Mouse (Mus musculus) liver, embryonic 11.5 days (tissue): ENCODE results near the gene Cdh23. TPM values are rescaled to one million over a fixed set of nuclear protein-coding genes. Genes with fewer than 3 reads are reported as not detected.
"Not testable (repeated sequence)": the region's sequence is repeated elsewhere in the genome, so short reads cannot be mapped to it uniquely, and the experiment has no call there.

Experiments used
- ATAC-seq: fragments of 200-750 bp; cut with Nextera tagmentation; replicated peaks from 2 replicates; pipeline ENCODE4 v1.8.0; 2017; ENCODE audit warnings: moderate number of reproducible peaks, mild to moderate bottlenecking, moderate TSS enrichment, moderate library complexity; ENCODE audit not compliant: low FRiP score
- DNase-seq: peaks from one replicate; pipeline ENCODE4 v3.0.0-alpha.2; 2017; ENCODE audit warnings: low spot score
- H3K27ac ChIP-seq: fragments of 300-500 bp; sonication (generic); 2 replicates; pipeline ENCODE4 v1.5.1; 2014; ENCODE audit warnings: mild to moderate bottlenecking, low read depth, low read length, control low read depth
- H3K27me3 ChIP-seq: fragments of 300-500 bp; sonication (generic); replicated peaks from 2 replicates; pipeline ENCODE4 v1.6.1; 2014; ENCODE audit warnings: low read length, mixed read lengths; ENCODE audit not compliant: control insufficient read depth, insufficient read depth
- H3K36me3 ChIP-seq: fragments of 300-500 bp; sonication (generic); 2 replicates; pipeline ENCODE4 v1.6.1; 2014; ENCODE audit warnings: mild to moderate bottlenecking, low read length, moderate library complexity, mixed read lengths; ENCODE audit not compliant: control insufficient read depth, insufficient read depth
- H3K4me1 ChIP-seq: fragments of 300-500 bp; sonication (generic); replicated peaks from 2 replicates; pipeline ENCODE4 v1.6.1; 2014; ENCODE audit warnings: low read length, mixed read lengths; ENCODE audit not compliant: control insufficient read depth, insufficient read depth
- H3K4me2 ChIP-seq: fragments of 300-500 bp; sonication (generic); 2 replicates; pipeline ENCODE4 v1.6.1; 2014; ENCODE audit warnings: mild to moderate bottlenecking, control low read depth, moderate library complexity
- H3K4me3 ChIP-seq: fragments of 300-500 bp; sonication (generic); 2 replicates; pipeline ENCODE4 v1.5.1; 2014; ENCODE audit warnings: low read depth, low read length, control low read depth
- H3K9ac ChIP-seq: fragments of 300-500 bp; sonication (generic); 2 replicates; pipeline ENCODE4 v1.6.1; 2014; ENCODE audit warnings: low read depth, low read length, control low read depth
- H3K9me3 ChIP-seq: fragments of 300-500 bp; sonication (generic); 2 replicates; pipeline ENCODE4 v1.6.1; 2016; ENCODE audit warnings: low read length, inconsistent platforms, mixed read lengths; ENCODE audit not compliant: control insufficient read depth
- WGBS: fragments of 180-500 bp; shearing (Covaris S2); extraction: QIAGEN DNeasy Blood & Tissue Kit; methylation state at CpG from one replicate; pipeline ENCODE4 v1.1.7; 2014; 5-methylcytosine and 5-hydroxymethylcytosine counted together
- polyA plus RNA-seq: library from polyadenylated mRNA; unstranded; fragments of >200 nt; fragmentation: Nextera tagmentation; extraction: Ambion mirVana; gene quantifications from 2 replicates; pipeline ENCODE4 v1.2.1, GENCODE M21; 2014

Cdh23 gene
- 0.42 and 0.80 TPM in 2 replicates for polyA plus RNA-seq

DNA sequence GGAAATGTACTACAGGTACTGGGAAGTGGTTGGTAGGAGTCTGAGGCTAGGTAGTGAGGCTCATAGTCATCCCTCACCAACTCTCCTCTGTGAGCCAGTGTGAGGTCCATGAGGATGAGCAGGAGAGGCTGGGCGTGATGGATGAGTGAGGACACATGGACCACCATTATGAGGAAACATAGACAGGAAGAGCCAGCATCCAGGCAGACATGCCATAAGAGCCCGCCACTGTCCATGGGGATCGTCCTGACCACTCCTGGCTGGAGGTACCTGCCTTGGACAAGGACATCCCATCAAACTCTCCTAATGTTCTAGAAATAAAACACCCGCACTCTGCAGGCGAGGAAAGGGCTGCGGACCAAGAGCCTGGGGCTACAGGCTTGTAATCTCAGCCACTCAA lies at the start of gene Cdh23:
Cdh23 (minus strand) TSS at position 101 of the 400 bp plus-strand sequence.
- Histone ChIP-seq H3K36me3 (no peaks in the 10 kb centered on the region), H3K27me3 (peaks cover 2% of the 10 kb centered on the region; the same call in 1 of the 2 replicates), H3K4me2 (no peak within 1 kb of the TSS), H3K9ac (no peak within 1 kb of the TSS), H3K4me3 (no peak within 1 kb of the TSS), H3K4me1 (no peaks in the 10 kb centered on the region), H3K27ac (no peak within 1 kb of the TSS), H3K9me3 (no peaks in the 10 kb centered on the region)
- 78% methylated on average over 6 of the region's 6 CpGs for WGBS
- DNase-seq (no peak), ATAC-seq (no peak)

GRCm38 (mm10) chr10:60744543-60745290 lies 48.4 kb upstream of the Cdh23 start:
- 86% methylated on average over 14 of the region's 14 CpGs for WGBS
- H3K9ac ChIP-seq = no peak overlapping the region
- no peak for ATAC-seq
- H3K4me3 ChIP-seq = no peak overlapping the region
- no peaks in the 10 kb centered on the region; the same call in 1 of the 2 replicates for H3K36me3 ChIP-seq
- H3K4me1 ChIP-seq = no peaks in the 10 kb centered on the region
- no peak for DNase-seq
- H3K4me2 ChIP-seq = no peak overlapping the region
- H3K9me3 ChIP-seq = no peaks in the 10 kb centered on the region
- no peaks in the 10 kb centered on the region for H3K27me3 ChIP-seq
- no peak overlapping the region for H3K27ac ChIP-seq

DNA sequence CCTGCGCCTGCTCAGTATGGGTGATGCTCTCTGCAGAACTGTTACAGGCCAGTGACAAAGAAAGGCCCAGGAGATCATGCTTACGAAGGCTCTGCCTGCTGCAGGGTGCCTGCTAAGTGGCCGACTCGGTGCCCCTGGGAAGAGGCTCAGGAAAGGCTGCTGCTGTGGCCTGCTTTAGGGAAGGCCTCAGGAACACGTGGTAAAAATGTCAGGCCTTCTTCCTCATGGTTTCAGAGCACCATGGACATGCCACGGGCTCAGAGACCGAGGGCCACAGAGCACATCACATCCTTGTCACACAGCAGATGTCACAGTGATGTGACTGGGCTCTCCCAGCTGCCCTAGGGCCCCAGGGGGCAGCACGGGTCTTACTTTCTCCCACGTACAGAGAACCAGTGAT lies 47.4 kb upstream of the Cdh23 start:
- no peak for DNase-seq
- Histone ChIP-seq H3K27me3 (no peaks in the 10 kb centered on the region), H3K4me2 (no peak overlapping the region), H3K4me1 (no peaks in the 10 kb centered on the region), H3K9me3 (no peaks in the 10 kb centered on the region), H3K4me3 (no peak overlapping the region), H3K27ac (no peak overlapping the region), H3K36me3 (no peaks in the 10 kb centered on the region; the same call in 1 of the 2 replicates), H3K9ac (no peak overlapping the region)
- WGBS = 71% methylated on average over 9 of the region's 9 CpGs
- ATAC-seq = no peak

- WGBS = 84% methylated on average over 6 of the region's 6 CpGs
- Histone ChIP-seq H3K4me2 (no peak overlapping the region), H3K4me1 (no peaks in the 10 kb centered on the region)
These were observed 46.7 kb upstream of the Cdh23 start for GRCm38 (mm10) chr10:60742942-60743341.

GRCm38 (mm10) chr10:60742296-60742695 lies 46.0 kb upstream of the Cdh23 start:
- DNase-seq, H3K9ac ChIP-seq, H3K36me3 ChIP-seq, H3K9me3 ChIP-seq, H3K4me2 ChIP-seq, H3K4me3 ChIP-seq, H3K27ac ChIP-seq, H3K4me1 ChIP-seq, ATAC-seq, H3K27me3 ChIP-seq: not testable (repeated sequence)
- WGBS = 95% methylated on average over 1 of the region's 1 CpGs

More at GRCm38 (mm10) chr10:60742942-60743341, 46.7 kb upstream of the Cdh23 start:
- no peaks in the 10 kb centered on the region for H3K9me3 ChIP-seq
- no peak for DNase-seq
- H3K36me3 ChIP-seq = no peaks in the 10 kb centered on the region; the same call in 1 of the 2 replicates
- no peak overlapping the region for H3K4me3 ChIP-seq
- H3K27me3 ChIP-seq = no peaks in the 10 kb centered on the region
- ATAC-seq = no peak
- H3K9ac ChIP-seq = no peak overlapping the region
- no peak overlapping the region for H3K27ac ChIP-seq

GRCm38 (mm10) chr10:60741435-60741834 lies 45.1 kb upstream of the Cdh23 start:
- Histone ChIP-seq H3K27ac (no peak overlapping the region), H3K9me3 (no peaks in the 10 kb centered on the region), H3K4me1 (no peaks in the 10 kb centered on the region), H3K9ac (no peak overlapping the region), H3K4me3 (no peak overlapping the region), H3K36me3 (no peaks in the 10 kb centered on the region; the same call in 1 of the 2 replicates), H3K4me2 (no peak overlapping the region), H3K27me3 (no peaks in the 10 kb centered on the region)
- WGBS = 69% methylated on average over 7 of the region's 7 CpGs
- no peak for ATAC-seq
- DNase-seq = no peak

DNA sequence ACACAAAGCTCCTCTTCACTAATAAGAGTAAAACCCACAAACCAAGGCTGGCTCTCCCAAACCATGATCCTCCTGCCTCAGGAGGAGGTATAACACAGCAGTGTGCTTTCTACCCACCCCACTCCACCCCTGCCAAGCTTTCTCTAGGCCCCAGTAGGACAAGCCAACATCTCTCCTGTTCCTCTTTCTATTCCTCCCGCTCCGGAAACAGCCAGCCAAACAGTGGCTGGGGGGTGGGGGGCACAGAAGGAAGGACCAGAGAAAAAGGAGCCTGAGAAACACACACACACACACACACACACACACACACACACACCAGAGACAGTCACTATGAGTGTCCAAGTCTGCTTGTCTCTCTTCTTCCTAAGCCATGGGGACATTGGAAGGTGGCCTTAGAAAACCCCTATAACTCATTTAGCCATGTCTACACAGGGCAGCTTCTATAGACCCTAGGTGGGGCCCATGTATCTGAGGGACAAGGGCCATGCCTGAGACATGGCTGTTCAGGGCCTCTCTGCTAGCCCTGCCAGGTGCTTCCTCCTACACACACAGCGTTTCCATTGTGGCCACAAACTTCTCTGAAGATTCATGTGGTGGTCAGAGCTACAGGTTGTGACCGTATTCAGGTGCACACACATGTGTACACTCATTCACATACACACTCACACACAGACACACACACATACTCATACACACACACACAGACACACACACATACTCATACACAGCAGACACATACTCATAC lies 43.5 kb upstream of the Cdh23 start:
- Histone ChIP-seq H3K9me3 (no peaks in the 10 kb centered on the region), H3K4me3 (no peak overlapping the region), H3K36me3 (no peaks in the 10 kb centered on the region), H3K9ac (no peak overlapping the region), H3K27me3 (no peaks in the 10 kb centered on the region), H3K4me1 (no peaks in the 10 kb centered on the region), H3K4me2 (no peak overlapping the region), H3K27ac (no peak overlapping the region)
- WGBS = 73% methylated on average over 4 of the region's 4 CpGs
- no peak for ATAC-seq
- no peak for DNase-seq

DNA sequence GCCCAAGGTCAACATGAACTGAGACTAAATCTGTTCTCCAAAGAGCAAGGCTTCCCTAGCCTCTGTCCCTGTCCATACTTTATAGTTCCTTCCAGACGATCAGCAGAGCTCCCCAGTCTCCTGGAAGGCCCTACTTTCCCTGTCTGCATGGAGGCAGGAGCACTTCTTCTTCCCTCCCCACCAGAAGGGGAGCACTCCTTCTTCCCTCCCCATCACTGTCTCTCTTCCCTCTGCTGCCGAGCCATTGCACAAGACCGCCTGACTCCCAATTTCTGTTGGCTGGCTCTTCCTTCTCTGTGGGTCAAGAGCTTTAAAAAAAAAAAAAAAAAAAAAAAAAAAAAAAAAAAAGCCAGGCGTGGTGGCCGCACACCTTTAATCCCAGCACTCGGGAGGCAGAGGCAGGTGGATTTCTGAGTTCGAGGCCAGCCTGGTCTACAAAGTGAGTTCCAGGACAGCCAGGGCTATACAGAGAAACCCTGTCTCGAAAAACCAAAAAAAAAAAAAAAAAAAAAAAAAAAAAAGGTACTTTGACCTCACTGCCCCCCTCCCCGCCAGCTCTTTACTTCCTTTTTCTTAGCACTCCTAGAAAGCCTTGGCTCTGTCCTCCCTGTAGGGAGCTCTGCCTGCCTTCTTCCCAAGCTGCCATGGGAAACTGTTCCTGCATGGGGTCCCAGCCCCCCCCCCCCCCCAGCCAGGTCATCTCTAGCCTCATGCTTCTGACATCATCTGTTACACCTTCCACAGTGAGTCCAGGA lies 41.8 kb upstream of the Cdh23 start:
- no peak for DNase-seq
- no peaks in the 10 kb centered on the region for H3K9me3 ChIP-seq
- no peaks in the 10 kb centered on the region for H3K36me3 ChIP-seq
- H3K4me1 ChIP-seq = 0 out of 2 replicates have a peak, but pooled peaks cover 4% of the 10 kb centered on the region
- 60% methylated on average over 6 of the region's 9 CpGs for WGBS
- no peak overlapping the region for H3K4me2 ChIP-seq
- ATAC-seq = no peak
- H3K27ac ChIP-seq = no peak overlapping the region
- H3K9ac ChIP-seq = no peak overlapping the region
- no peaks in the 10 kb centered on the region for H3K27me3 ChIP-seq
- H3K4me3 ChIP-seq = no peak overlapping the region
